Mouse (Mus musculus) midbrain, embryonic 15.5 days (tissue): ENCODE data around the gene Galnt16. TPM values are rescaled to one million over a fixed set of nuclear protein-coding genes. Genes with fewer than 3 reads are reported as not detected.

Experiments used
- ATAC-seq: fragments of 200-750 bp; cut with Nextera tagmentation; replicated peaks from 2 replicates; pipeline ENCODE4 v1.8.0; 2017; ENCODE audit warnings: moderate TSS enrichment
- H3K27ac ChIP-seq: fragments of 300-500 bp; sonication (generic); 2 replicates; pipeline ENCODE4 v1.5.1; 2015; ENCODE audit warnings: mild to moderate bottlenecking, inconsistent platforms
- H3K27me3 ChIP-seq: fragments of 300-500 bp; sonication (generic); replicated peaks from 2 replicates; pipeline ENCODE4 v1.6.1; 2015; ENCODE audit warnings: inconsistent platforms
- H3K36me3 ChIP-seq: fragments of 300-500 bp; sonication (generic); replicated peaks from 2 replicates; pipeline ENCODE4 v1.6.1; 2015; ENCODE audit warnings: inconsistent platforms
- H3K4me1 ChIP-seq: fragments of 300-500 bp; sonication (generic); 2 replicates; pipeline ENCODE4 v1.6.1; 2015; ENCODE audit warnings: inconsistent platforms
- H3K4me2 ChIP-seq: fragments of 300-500 bp; sonication (generic); 2 replicates; pipeline ENCODE4 v1.6.1; 2015; ENCODE audit warnings: inconsistent platforms, mild to moderate bottlenecking, moderate library complexity
- H3K4me3 ChIP-seq: fragments of 300-500 bp; sonication (generic); 2 replicates; pipeline ENCODE4 v1.5.1; 2015; ENCODE audit warnings: mild to moderate bottlenecking, inconsistent platforms
- H3K9ac ChIP-seq: fragments of 300-500 bp; sonication (generic); 2 replicates; pipeline ENCODE4 v1.6.1; 2015; ENCODE audit warnings: mild to moderate bottlenecking, inconsistent platforms
- H3K9me3 ChIP-seq: fragments of 300-500 bp; sonication (generic); 2 replicates; pipeline ENCODE4 v1.6.1; 2016; ENCODE audit warnings: inconsistent platforms
- WGBS: fragments of 180-500 bp; shearing (Covaris S2); methylation state at CpG from one replicate; pipeline ENCODE4 v1.1.7; 2015; ENCODE audit warnings: mixed read lengths; 5-methylcytosine and 5-hydroxymethylcytosine counted together
- polyA plus RNA-seq: library from polyadenylated mRNA; unstranded; fragments of >200 nt; fragmentation: Nextera tagmentation; extraction: Ambion mirVana; gene quantifications from 2 replicates; pipeline ENCODE4 v1.2.1, GENCODE M21; 2015

Galnt16 gene
- polyA plus RNA-seq, 1 experiment from 2014 or later, result 42.4 TPM

DNA sequence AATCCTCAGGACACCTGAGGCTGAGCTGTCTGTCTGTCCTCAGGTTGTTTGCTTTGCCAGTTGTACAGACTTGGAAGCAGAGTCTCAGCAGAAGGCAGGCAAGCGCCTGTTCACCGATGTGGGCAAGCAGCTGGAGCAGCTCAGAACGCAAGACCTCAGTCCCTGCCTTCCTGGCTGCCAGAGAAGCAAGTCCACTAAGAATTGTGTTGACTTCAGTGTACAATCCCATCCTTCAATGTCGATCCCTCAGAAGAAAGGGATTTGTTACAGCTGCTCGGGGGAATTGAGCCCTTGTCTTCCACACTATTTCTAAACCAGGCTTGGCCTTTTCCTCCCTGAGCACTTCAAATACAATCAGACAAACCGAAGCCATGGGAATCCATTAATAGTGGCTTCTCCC is 20.2 kb downstream of the Galnt16 start:
- WGBS, result 68% methylated on average over 6 of the region's 6 CpGs
- no peaks in the 10 kb centered on the region for H3K36me3 ChIP-seq
- no peaks in the 10 kb centered on the region for H3K4me1 ChIP-seq
- no peak overlapping the region for H3K4me2 ChIP-seq
- no peak overlapping the region for H3K27ac ChIP-seq
- no peak overlapping the region for H3K9ac ChIP-seq
- ATAC-seq, result no peak
- no peak overlapping the region for H3K4me3 ChIP-seq
- H3K9me3 ChIP-seq, result no peaks in the 10 kb centered on the region
- no peaks in the 10 kb centered on the region for H3K27me3 ChIP-seq

DNA sequence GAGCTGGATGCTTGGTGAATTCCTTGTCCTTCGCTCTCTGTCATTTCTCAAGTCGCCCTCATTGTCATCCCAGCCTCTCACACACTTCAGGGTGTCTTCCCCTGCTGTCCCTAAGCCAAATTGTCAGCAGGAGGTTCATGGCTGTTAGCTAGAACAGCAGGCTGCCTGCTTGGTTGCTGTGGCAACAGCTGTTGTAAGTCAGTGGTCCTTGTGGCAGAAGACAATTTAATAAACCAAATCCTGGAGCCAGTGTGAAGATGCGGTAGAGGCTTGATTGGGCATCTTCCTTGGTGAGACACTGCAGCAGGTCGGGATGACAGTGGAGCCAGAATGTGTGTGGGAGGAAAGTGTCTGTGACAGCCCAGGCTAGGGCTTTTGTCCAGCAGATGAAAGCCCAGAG is 27.2 kb downstream of the Galnt16 start:
- Histone ChIP-seq H3K9ac (no peak overlapping the region), H3K4me1 (peaks cover 15% of the 10 kb centered on the region), H3K4me2 (no peak overlapping the region), H3K4me3 (no peak overlapping the region), H3K27ac (peak overlapping the region; percentile 64), H3K9me3 (no peaks in the 10 kb centered on the region), H3K36me3 (no peaks in the 10 kb centered on the region), H3K27me3 (no peaks in the 10 kb centered on the region)
- 4% methylated on average over 4 of the region's 4 CpGs for WGBS
- peak; percentile 55; the same call in 1 of the 2 replicates for ATAC-seq

GRCm38 (mm10) chr12:80549646-80550045 is 31.6 kb downstream of the Galnt16 start:
- no peaks in the 10 kb centered on the region for H3K36me3 ChIP-seq
- ATAC-seq, result 0 out of 2 replicates have a peak, but pooled peaks have one; percentile 41
- no peak overlapping the region for H3K9ac ChIP-seq
- no peaks in the 10 kb centered on the region for H3K27me3 ChIP-seq
- no peak overlapping the region for H3K27ac ChIP-seq
- peaks cover 14% of the 10 kb centered on the region for H3K4me1 ChIP-seq
- no peaks in the 10 kb centered on the region for H3K9me3 ChIP-seq
- no peak overlapping the region for H3K4me3 ChIP-seq
- WGBS, result 64% methylated on average over 11 of the region's 11 CpGs
- no peak overlapping the region for H3K4me2 ChIP-seq

DNA sequence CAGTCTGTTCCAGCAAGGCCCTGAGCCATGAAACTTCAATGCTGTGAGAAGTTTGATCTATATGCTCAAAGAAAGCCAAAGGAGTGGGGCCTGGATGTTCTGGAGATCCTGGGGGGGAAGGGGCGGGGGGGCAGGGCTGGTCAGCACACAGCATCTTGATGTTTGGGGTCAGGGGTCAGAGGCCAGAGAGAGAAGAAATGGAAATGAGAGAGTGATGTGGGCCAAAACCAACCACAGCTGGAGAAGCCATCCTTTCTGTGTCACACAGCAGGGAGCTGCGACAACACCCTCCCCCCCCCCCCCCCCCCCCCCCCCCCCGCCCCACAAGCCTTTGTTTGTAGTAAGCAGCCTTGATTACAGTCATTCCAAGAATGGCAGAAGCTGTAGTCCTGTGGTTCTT is 35.1 kb downstream of the Galnt16 start:
- Histone ChIP-seq H3K27ac (no peak overlapping the region), H3K36me3 (no peaks in the 10 kb centered on the region), H3K4me1 (no peaks in the 10 kb centered on the region), H3K4me2 (no peak overlapping the region), H3K4me3 (no peak overlapping the region), H3K9me3 (no peaks in the 10 kb centered on the region), H3K9ac (no peak overlapping the region), H3K27me3 (no peaks in the 10 kb centered on the region)
- WGBS, result 0% methylated on average over 3 of the region's 3 CpGs
- ATAC-seq, result no peak

GRCm38 (mm10) chr12:80554312-80554711 is 36.2 kb downstream of the Galnt16 start:
- no peak overlapping the region for H3K4me3 ChIP-seq
- 0 out of 2 replicates have a peak, but pooled peaks have one; percentile 54 for ATAC-seq
- H3K9ac ChIP-seq, result no peak overlapping the region
- H3K4me2 ChIP-seq, result no peak overlapping the region
- no peaks in the 10 kb centered on the region for H3K9me3 ChIP-seq
- no peaks in the 10 kb centered on the region for H3K4me1 ChIP-seq
- 0 out of 2 replicates have a peak overlapping the region, but pooled peaks have one; percentile 11 for H3K27ac ChIP-seq
- 77% methylated on average over 6 of the region's 6 CpGs for WGBS
- H3K27me3 ChIP-seq, result no peaks in the 10 kb centered on the region
- H3K36me3 ChIP-seq, result no peaks in the 10 kb centered on the region

DNA sequence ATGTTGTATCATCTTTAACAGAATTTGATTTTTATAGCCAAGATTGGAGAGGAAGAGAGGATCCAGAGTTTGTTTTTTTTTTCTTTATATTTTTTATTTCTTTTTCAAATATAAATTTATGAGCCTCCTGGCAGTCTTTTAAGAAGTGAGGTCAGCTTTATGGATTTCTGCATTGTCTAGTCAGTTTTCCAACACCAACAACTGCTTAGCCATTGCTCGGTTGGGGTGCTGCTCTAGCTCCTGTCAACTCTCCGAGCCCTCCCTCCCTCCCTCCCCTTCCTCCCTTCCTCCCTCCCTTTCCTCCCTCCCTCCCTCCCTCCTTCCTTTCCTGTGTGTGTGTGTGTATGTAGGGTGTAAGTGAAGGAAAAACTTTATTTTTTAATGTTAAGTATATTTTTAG is 43.8 kb downstream of the Galnt16 start:
- no peak overlapping the region for H3K9ac ChIP-seq
- WGBS, result 17% methylated on average over 2 of the region's 2 CpGs
- H3K36me3 ChIP-seq, result no peaks in the 10 kb centered on the region
- H3K27ac ChIP-seq, result no peak overlapping the region
- H3K4me2 ChIP-seq, result no peak overlapping the region
- ATAC-seq, result no peak
- no peaks in the 10 kb centered on the region for H3K9me3 ChIP-seq
- H3K27me3 ChIP-seq, result no peaks in the 10 kb centered on the region
- peaks cover 20% of the 10 kb centered on the region; the same call in 1 of the 2 replicates for H3K4me1 ChIP-seq
- H3K4me3 ChIP-seq, result no peak overlapping the region

GRCm38 (mm10) chr12:80562793-80563192 is 44.7 kb downstream of the Galnt16 start:
- no peaks in the 10 kb centered on the region for H3K27me3 ChIP-seq
- H3K4me3 ChIP-seq, result no peak overlapping the region
- WGBS, result 71% methylated on average over 5 of the region's 5 CpGs
- no peak overlapping the region for H3K4me2 ChIP-seq
- no peak overlapping the region for H3K27ac ChIP-seq
- no peak overlapping the region for H3K9ac ChIP-seq
- H3K36me3 ChIP-seq, result no peaks in the 10 kb centered on the region
- no peak for ATAC-seq
- H3K9me3 ChIP-seq, result no peaks in the 10 kb centered on the region
- peaks cover 28% of the 10 kb centered on the region for H3K4me1 ChIP-seq

DNA sequence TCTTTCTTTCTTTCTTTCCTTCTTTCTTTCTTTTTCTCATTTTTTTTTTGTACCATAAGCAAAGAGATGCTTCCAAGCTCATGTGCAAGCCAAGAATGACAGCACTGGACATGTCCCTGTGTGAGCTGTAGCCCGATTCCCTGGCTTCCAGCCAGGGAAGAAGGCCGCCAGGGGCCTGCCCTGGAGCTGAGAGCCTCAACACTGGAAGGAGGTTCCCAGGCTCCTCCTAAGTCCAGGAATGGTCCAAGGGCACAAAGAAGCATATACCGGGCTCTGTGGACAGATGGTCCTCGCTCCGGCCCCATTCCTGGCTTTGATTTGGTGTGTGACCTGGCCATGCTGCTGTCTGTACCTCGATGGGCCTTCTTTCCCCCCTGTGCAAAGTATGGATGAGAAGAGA is 46.9 kb downstream of the Galnt16 start:
- no peak overlapping the region for H3K4me3 ChIP-seq
- H3K27me3 ChIP-seq, result no peaks in the 10 kb centered on the region
- H3K9me3 ChIP-seq, result no peaks in the 10 kb centered on the region
- H3K4me1 ChIP-seq, result peaks cover 28% of the 10 kb centered on the region
- ATAC-seq, result no peak
- H3K27ac ChIP-seq, result no peak overlapping the region
- WGBS, result 76% methylated on average over 6 of the region's 6 CpGs
- no peaks in the 10 kb centered on the region for H3K36me3 ChIP-seq
- H3K9ac ChIP-seq, result no peak overlapping the region
- no peak overlapping the region for H3K4me2 ChIP-seq

GRCm38 (mm10) chr12:80565793-80566192 is 47.7 kb downstream of the Galnt16 start:
- Histone ChIP-seq H3K4me3 (no peak overlapping the region), H3K9ac (no peak overlapping the region), H3K4me1 (peaks cover 28% of the 10 kb centered on the region), H3K9me3 (no peaks in the 10 kb centered on the region), H3K4me2 (no peak overlapping the region), H3K27me3 (no peaks in the 10 kb centered on the region), H3K36me3 (no peaks in the 10 kb centered on the region), H3K27ac (no peak overlapping the region)
- 53% methylated on average over 2 of the region's 2 CpGs for WGBS
- no peak for ATAC-seq

- Histone ChIP-seq H3K4me2 (no peak overlapping the region), H3K4me1 (peaks cover 28% of the 10 kb centered on the region), H3K4me3 (no peak overlapping the region), H3K9me3 (no peaks in the 10 kb centered on the region), H3K9ac (no peak overlapping the region), H3K27ac (no peak overlapping the region), H3K36me3 (no peaks in the 10 kb centered on the region), H3K27me3 (no peaks in the 10 kb centered on the region)
- ATAC-seq, result no peak
- 53% methylated on average over 4 of the region's 4 CpGs for WGBS
These were observed 48.4 kb downstream of the Galnt16 start for GRCm38 (mm10) chr12:80566502-80566901.

DNA sequence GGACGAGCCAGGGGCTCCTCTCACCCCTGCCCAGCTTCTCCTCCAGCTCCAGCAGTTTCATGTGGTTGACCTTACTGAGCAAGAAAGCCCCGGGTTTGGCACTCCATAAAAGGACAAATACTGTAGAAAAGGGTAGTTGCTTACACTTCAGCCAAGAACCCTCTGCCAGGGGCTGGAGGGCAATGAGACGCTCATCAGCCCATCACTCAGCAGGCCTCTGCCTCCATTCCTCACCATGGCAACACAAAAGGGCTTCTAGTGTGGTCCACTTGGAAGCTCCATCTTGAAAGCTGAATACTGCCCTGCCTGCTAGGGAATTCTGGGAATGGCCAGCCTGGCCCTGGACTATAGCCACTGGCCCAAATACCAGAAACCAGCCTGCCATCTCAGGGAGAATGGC is 49.3 kb downstream of the Galnt16 start:
- no peaks in the 10 kb centered on the region for H3K27me3 ChIP-seq
- no peaks in the 10 kb centered on the region for H3K36me3 ChIP-seq
- H3K9me3 ChIP-seq, result no peaks in the 10 kb centered on the region
- 35% methylated on average over 3 of the region's 3 CpGs for WGBS
- no peak overlapping the region for H3K4me2 ChIP-seq
- H3K9ac ChIP-seq, result no peak overlapping the region
- H3K4me1 ChIP-seq, result peaks cover 28% of the 10 kb centered on the region
- peak overlapping the region; percentile 43; the same call in 1 of the 2 replicates for H3K27ac ChIP-seq
- peak; percentile 75 for ATAC-seq
- H3K4me3 ChIP-seq, result no peak overlapping the region

GRCm38 (mm10) chr12:80569561-80569960 is 51.5 kb downstream of the Galnt16 start:
- WGBS, result 77% methylated on average over 2 of the region's 2 CpGs
- H3K9me3 ChIP-seq, result no peaks in the 10 kb centered on the region
- peaks cover 33% of the 10 kb centered on the region for H3K4me1 ChIP-seq
- no peak overlapping the region for H3K4me2 ChIP-seq
- ATAC-seq, result no peak
- H3K9ac ChIP-seq, result no peak overlapping the region
- H3K36me3 ChIP-seq, result no peaks in the 10 kb centered on the region
- no peak overlapping the region for H3K4me3 ChIP-seq
- H3K27ac ChIP-seq, result no peak overlapping the region
- no peaks in the 10 kb centered on the region for H3K27me3 ChIP-seq

DNA sequence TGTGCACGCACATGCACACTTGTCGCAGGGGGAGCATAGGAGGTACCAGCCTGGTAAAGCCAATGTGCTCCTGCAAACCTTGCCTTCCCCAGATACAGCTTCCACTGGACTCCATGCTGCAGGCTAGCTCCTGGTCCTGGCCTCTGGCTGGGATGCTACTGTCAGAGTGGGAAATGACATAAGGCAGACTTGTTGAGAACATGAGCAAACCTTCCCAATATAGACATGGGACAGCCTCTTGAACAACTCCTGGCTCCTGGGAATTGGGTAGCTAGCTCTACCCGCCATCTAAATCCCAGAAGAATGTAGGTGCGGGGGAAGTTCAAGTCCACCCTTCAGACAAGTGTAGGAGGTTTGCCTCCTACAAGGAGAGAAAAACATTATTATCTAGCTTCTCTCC is 56.2 kb downstream of the Galnt16 start:
- Histone ChIP-seq H3K27me3 (no peaks in the 10 kb centered on the region), H3K36me3 (no peaks in the 10 kb centered on the region), H3K4me3 (no peak overlapping the region), H3K27ac (peak overlapping the region; percentile 71; the same call in 1 of the 2 replicates), H3K4me2 (no peak overlapping the region), H3K4me1 (peaks cover 15% of the 10 kb centered on the region), H3K9me3 (no peaks in the 10 kb centered on the region), H3K9ac (no peak overlapping the region)
- ATAC-seq, result no peak
- 82% methylated on average over 4 of the region's 4 CpGs for WGBS
